Mouse (Mus musculus) 416B (cell line): ENCODE results near the gene Rabep2.
"Not testable (repeated sequence)": the region's sequence is repeated elsewhere in the genome, so short reads cannot be mapped to it uniquely, and the experiment has no call there.

Experiments used
- DNase-seq: peaks from one replicate; pipeline ENCODE4 v3.0.0; 2011; ENCODE audit warnings: low read depth

Rabep2 gene

GRCm38 (mm10) chr7:126464121-126464520 lies 35.6 kb downstream of the Rabep2 start:
- DNase-seq, result no peak

- no peak for DNase-seq
Measured at GRCm38 (mm10) chr7:126464836-126465235, 36.3 kb downstream of the Rabep2 start.

DNA sequence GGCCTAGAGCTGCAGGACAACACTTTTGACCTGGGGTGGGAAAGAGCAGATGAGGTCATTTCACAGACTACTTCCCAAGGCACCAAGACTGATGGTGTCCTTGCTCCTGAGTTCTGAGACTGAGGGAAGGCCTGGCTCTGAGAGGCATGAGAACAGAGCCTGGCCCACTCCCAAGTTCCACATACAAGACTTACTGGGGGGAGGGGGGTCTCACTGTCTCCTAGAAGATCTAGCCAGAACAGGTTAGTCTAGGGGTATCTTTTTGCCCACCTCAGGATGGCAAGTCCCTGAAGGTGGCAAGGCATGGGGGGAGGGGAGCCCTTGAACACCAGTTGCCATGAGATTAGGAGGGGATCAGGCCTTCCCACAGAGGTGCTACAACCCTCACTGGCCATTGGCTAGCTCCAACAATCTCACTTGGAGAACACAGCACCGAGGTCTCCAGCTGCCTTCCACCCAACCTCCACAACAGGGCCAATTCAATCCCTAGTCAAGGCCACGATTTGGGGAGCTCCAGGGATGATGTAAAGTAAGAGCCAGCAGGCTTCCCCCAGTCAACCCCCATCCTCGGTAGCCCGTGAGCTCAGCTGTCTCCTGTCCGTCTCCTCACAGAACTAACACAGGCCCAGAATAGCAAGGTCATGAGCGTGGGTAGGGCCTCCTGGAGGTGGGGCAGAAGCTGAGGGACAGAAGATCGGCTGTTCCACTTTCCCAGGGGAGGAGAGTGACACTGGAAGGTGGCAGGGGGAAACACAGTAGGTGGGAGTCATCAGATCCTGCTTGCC lies 36.9 kb downstream of the Rabep2 start:
- no peak for DNase-seq

GRCm38 (mm10) chr7:126466116-126466515 lies 37.6 kb downstream of the Rabep2 start:
- no peak for DNase-seq

DNA sequence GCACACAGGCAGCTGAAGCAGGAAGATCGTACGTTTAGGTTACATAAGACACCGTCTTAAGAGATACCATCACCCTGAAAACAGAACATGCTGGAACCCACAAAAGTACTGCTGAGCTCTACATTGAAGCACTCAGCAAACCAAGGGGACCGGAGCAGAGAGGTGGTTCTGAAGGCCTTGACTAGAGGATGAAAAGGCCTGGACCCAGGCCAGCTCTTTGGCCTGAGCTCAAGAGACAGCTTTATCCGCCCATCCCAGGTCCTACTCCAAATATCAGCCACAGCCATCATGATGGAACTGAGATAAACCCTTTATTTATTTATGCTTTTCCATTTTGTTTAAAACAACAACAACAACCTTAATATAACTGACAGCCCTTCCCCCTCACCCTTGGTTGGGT lies 38.1 kb downstream of the Rabep2 start:
- no peak for DNase-seq

GRCm38 (mm10) chr7:126467271-126467670 lies 38.7 kb downstream of the Rabep2 start:
- DNase-seq, result peak; percentile 59

GRCm38 (mm10) chr7:126467834-126468627 lies 39.5 kb downstream of the Rabep2 start:
- no peak for DNase-seq

DNA sequence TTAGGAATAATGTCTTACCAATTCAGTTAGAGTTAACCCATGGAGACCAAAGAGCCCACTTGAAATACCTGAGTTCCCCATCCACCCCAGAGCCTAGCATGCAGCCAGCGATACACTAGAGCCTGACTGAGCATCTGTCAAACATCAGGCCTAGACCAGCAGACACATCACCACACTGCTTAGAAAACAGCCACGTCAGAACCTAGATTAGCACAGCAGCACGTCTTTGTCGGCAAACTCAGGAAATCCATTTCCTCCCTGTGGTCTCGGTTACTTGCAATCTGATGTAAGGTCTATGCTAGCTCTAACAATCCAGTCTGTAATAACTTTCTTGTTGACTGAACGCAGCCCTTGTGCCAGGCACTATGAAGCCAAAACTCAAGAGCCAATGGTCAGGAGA lies 41.5 kb downstream of the Rabep2 start:
- peak; percentile 97 for DNase-seq

DNA sequence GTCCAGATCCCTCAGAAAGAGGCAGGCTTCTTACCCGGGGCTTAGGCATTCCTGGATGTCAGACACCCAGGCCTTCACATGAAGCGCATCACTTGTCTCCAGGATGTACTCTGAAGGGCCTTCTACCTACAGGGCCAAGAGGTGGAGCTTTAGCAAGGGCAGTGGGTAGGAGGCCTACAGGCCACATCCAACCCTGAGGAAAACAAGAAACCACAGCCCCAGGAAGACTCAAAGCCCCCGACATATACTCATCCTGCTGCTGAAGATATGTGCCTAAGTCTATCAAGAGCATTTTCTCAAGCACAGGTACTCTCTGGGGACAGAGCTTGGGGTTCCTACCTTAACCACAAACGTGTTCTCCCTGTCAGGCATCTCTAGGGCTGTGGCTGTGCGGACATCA lies 42.8 kb downstream of the Rabep2 start:
- DNase-seq, result no peak

DNA sequence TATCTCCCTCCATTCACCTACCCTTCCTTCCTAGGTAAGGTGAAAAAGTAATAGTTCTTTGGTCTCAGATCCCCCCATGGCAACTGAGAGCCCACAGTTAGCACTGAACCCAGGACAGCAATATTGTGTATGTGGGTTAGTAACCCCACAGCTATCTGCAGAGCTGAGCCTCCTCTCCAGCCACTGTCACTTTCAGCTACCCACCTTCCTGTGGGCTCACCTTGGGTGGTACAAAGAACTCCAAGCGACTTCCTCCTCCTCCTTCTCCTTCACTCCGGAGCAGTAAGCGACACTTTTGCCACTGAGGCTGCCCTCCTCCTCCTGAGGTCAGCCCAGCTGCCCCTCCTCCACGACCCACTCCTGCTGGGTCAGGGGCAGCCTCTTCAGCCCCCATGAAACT lies 43.3 kb downstream of the Rabep2 start:
- DNase-seq, result no peak

- DNase-seq, result peak; percentile 50
Measured at GRCm38 (mm10) chr7:126472306-126472705, 43.7 kb downstream of the Rabep2 start.

DNA sequence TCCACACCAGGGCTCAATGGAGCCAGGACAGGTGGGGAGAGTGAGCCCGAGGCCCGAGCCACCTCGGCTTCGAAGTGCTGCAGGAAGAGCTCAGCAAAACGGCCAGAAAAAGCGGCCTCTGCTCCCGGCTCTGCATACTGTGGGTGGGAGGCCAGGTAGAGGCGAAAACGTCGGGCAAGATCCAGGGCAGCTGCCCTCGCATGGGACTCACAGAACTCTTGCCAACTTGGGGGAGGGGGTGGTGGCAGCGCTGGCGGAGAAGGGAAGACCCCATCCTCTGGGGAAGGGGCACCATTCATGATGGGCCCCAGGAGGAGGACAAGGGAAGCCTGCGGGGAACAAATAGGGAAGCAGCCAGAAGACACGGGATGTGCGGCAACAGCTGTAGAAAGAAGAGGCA lies 44.2 kb downstream of the Rabep2 start:
- DNase-seq, result no peak

DNA sequence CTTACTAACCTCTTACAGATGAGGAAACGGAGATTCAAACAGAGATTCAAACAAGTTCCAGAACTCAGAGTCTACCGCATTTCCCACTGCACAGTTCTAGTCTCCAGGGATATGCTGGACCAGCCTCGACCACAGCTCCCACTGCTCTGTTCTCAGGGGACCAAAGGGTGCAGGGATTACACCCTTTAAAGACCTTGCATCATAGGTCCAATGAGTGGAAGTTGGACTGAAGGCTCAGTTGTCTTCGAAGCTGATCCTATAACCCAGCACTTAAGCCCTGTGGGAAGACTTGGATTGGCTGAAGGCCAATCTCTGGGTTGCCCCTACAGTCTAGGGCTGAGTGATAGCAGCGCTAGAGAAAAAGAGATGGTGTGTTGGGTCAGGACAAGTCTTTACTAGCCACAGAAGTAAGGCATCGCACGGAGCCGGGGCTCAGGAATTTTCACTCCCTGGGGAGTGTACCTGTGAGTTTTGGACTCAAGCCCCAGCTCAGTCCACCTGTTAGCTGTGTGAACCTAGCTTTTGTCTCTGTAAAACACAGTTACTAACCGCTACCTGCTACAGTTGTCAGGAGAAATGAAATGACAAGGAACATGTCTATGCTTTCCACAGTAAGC lies 45.0 kb downstream of the Rabep2 start:
- no peak for DNase-seq

DNA sequence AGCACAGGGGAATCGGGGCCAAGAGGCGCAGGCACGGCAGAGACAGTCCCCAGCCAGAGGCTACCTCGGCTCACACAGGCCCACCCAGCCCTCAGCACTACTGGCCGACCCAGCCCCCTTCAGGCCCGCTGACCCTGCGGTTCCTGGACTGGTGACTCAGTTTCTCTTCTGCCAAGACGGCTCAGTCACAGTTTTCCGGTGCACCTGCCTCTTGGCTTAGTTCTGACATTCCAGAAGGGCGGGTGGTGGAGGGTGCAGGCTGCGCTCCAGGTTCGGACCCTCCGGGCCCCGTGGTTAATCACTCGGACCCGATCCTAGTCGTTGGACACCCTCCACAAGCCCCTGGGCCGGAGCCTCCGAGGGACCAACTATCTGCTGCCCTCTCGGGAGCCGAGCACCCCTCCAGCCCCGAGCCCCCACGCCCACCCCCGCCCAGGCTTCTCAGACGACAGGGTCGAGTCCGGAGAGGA lies 46.0 kb downstream of the Rabep2 start:
- no peak for DNase-seq

GRCm38 (mm10) chr7:126474993-126475581 lies 46.5 kb downstream of the Rabep2 start, which contains the start of gene Sh2b1:
Sh2b1 (minus strand) TSS chr7:126475424.
- peak; percentile 96 for DNase-seq

GRCm38 (mm10) chr7:126481699-126482098 lies 53.1 kb downstream of the Rabep2 start:
- peak; percentile 66 for DNase-seq

- DNase-seq, result peak; percentile 97
Measured at GRCm38 (mm10) chr7:126482392-126482871, 53.9 kb downstream of the Rabep2 start.

DNA sequence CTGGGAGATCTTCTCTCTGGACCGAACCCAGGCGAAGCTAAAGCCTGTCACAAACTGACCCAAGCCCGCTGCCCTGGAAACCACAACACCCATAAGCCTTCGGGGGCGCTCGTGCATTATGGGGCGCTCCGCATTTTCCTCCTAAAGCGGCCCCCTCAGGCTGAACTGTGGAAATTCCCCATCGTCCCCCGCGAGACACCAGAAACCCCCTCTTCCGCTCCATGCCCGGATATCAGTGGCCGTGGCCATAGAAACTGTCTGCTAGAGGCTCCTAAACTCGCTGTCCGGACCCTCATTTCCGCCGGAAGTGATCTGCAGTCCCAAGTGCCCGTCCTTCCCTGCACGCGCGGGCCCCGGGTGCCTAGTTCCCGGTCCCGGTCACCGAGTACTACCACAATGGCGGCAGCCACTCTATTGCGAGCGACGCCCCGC lies 58.5 kb downstream of the Rabep2 start, which contains the start of gene Tufm:
Gene Tufm (plus strand): TSS at position 310 of the 432 bp plus-strand sequence.
- DNase-seq, result peak; percentile 98

- DNase-seq, result not testable (repeated sequence)
Measured at GRCm38 (mm10) chr7:126487617-126488385, 59.2 kb downstream of the Rabep2 start.

GRCm38 (mm10) chr7:126491005-126491404 lies 62.4 kb downstream of the Rabep2 start:
- no peak for DNase-seq

DNA sequence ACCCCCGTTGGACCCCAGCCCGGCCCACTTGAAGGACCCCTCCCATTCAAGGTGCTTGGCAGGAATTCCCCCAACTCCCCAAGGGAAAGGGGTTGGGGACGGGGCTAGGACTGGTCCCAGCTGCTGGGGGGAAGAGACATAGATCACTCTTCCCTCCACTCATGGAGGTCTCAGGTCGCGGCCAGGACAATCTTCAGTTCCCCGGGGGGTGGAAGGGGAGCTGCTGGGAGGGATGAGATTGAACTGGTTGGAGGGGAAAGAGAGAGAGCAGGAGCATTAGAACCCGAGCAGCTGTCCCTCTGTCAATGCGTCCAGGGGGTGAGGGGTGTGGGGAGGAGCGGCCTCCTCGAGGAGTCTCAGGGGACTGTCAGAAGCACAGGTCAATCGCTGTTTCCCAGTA lies 63.4 kb downstream of the Rabep2 start:
- DNase-seq, result no peak
